Mouse (Mus musculus) megakaryocyte, adult 5-6 weeks (primary cell): ENCODE data around the gene Vangl1. TPM values are rescaled to one million over a fixed set of nuclear protein-coding genes. Genes with fewer than 3 reads are reported as not detected.

Experiments
- ATAC-seq: 2 replicates; pipeline ENCODE4 v1.8.0; 2016; ENCODE audit warnings: mild to moderate bottlenecking, inconsistent platforms; ENCODE audit not compliant: poor library complexity, severe bottlenecking
- total RNA-seq, 2 experiments: library from RNA; stranded (forward) in 1 of 2; stranded (reverse) in 1 of 2; fragments of 153-499, 151-499 nt in 1 of 2; fragments of 221-1000, 200-1000 nt in 1 of 2; gene quantifications; 2 replicates each; pipeline versions ENCODE4 v1.2.3 to v1.2.4; 2015 to 2017

Gene Vangl1
- total RNA-seq, 2 experiments from 2014 or later, result 0.04 to 1.1 TPM

- no peak for ATAC-seq
These were observed 100.5 kb downstream of the Vangl1 start for GRCm38 (mm10) chr3:102103811-102104565.

Other genes with a start within 250 kb of the Vangl1 start
- gene Nhlh2, start 194.6 kb downstream of the Vangl1 start, total RNA-seq (2015), result not detected in 2 replicates
- not detected in 2 replicates for gene Nhlh2, start 194.6 kb downstream of the Vangl1 start, total RNA-seq (2017)
- not detected in 2 replicates for gene Casq2, start 118.3 kb downstream of the Vangl1 start, total RNA-seq (2015)
- gene Casq2, start 118.3 kb downstream of the Vangl1 start, total RNA-seq (2017), result not detected in 2 replicates